Mouse (Mus musculus) liver, postnatal 0 days (tissue): ENCODE measurements around the gene Sem1. TPM values are rescaled to one million over a fixed set of nuclear protein-coding genes. Genes with fewer than 3 reads are reported as not detected.
"Not testable (repeated sequence)": the region's sequence is repeated elsewhere in the genome, so short reads cannot be mapped to it uniquely, and the experiment has no call there.

Experiments used
- ATAC-seq: fragments of 200-750 bp; cut with Nextera tagmentation; 2 replicates; pipeline ENCODE4 v1.8.0; 2017; ENCODE audit warnings: mild to moderate bottlenecking, moderate library complexity
- DNase-seq: peaks from one replicate; pipeline ENCODE4 v3.0.0-alpha.2; 2016
- H3K27ac ChIP-seq: fragments of 300-500 bp; sonication (generic); 2 replicates; pipeline ENCODE4 v1.5.1; 2014; ENCODE audit warnings: antibody characterized with exemption, moderate library complexity, mild to moderate bottlenecking, low read depth
- H3K27me3 ChIP-seq: fragments of 300-500 bp; sonication (generic); 2 replicates; pipeline ENCODE4 v1.6.1; 2014; ENCODE audit warnings: low read length, control low read depth, mixed read lengths; ENCODE audit not compliant: insufficient read depth
- H3K36me3 ChIP-seq: fragments of 300-500 bp; sonication (generic); replicated peaks from 2 replicates; pipeline ENCODE4 v1.6.1; 2014; ENCODE audit warnings: mild to moderate bottlenecking, control low read depth, low read length, moderate library complexity, mixed read lengths; ENCODE audit not compliant: insufficient read depth
- H3K4me1 ChIP-seq: fragments of 300-500 bp; sonication (generic); 2 replicates; pipeline ENCODE4 v1.6.1; 2014; ENCODE audit warnings: antibody characterized with exemption, mild to moderate bottlenecking, control low read depth; ENCODE audit not compliant: insufficient read depth
- H3K4me2 ChIP-seq: fragments of 300-500 bp; sonication (generic); 2 replicates; pipeline ENCODE4 v1.6.1; 2014; ENCODE audit warnings: low read depth, mild to moderate bottlenecking, low read length, moderate library complexity, mixed read lengths
- H3K4me3 ChIP-seq: fragments of 300-500 bp; sonication (generic); 2 replicates; pipeline ENCODE4 v1.5.1; 2014; ENCODE audit warnings: low read depth, low read length
- H3K9ac ChIP-seq: fragments of 300-500 bp; sonication (generic); replicated peaks from 2 replicates; pipeline ENCODE4 v1.6.1; 2014; ENCODE audit warnings: mild to moderate bottlenecking, moderate library complexity
- H3K9me3 ChIP-seq: fragments of 300-500 bp; sonication (generic); 2 replicates; pipeline ENCODE4 v1.6.1; 2016; ENCODE audit warnings: mild to moderate bottlenecking, control low read depth, low read length, mixed read lengths
- CTCF ChIP-seq: sonication (generic); IDR thresholded peaks from 2 replicates; pipeline ENCODE4 v1.5.1; 2016; ENCODE audit warnings: antibody characterized with exemption, low read depth
- WGBS: fragments of 180-500 bp; shearing (Covaris S2); extraction: QIAGEN DNeasy Blood & Tissue Kit; methylation state at CpG from one replicate; pipeline ENCODE4 v1.1.7; 2014; ENCODE audit not compliant: insufficient replicate concordance; 5-methylcytosine and 5-hydroxymethylcytosine counted together
- polyA plus RNA-seq: library from polyadenylated mRNA; unstranded; fragments of >200 nt; fragmentation: Nextera tagmentation; extraction: Ambion mirVana; gene quantifications from 2 replicates; pipeline ENCODE4 v1.2.1, GENCODE M21; 2015

Gene Sem1
- polyA plus RNA-seq, 1 experiment from 2014 or later = 139 TPM

GRCm38 (mm10) chr6:6536781-6537466, 41.5 kb downstream of the Sem1 start:
- WGBS = 83% methylated on average over 5 of the region's 5 CpGs
- Histone ChIP-seq H3K4me3 (no peak overlapping the region), H3K9me3 (no peaks in the 10 kb centered on the region), H3K36me3 (no peaks in the 10 kb centered on the region), H3K9ac (no peak overlapping the region), H3K27ac (no peak overlapping the region), H3K4me1 (no peaks in the 10 kb centered on the region), H3K4me2 (no peak overlapping the region), H3K27me3 (no peaks in the 10 kb centered on the region)
- DNase-seq (no peak), ATAC-seq (no peak)
- no peak for TF ChIP-seq CTCF

DNA sequence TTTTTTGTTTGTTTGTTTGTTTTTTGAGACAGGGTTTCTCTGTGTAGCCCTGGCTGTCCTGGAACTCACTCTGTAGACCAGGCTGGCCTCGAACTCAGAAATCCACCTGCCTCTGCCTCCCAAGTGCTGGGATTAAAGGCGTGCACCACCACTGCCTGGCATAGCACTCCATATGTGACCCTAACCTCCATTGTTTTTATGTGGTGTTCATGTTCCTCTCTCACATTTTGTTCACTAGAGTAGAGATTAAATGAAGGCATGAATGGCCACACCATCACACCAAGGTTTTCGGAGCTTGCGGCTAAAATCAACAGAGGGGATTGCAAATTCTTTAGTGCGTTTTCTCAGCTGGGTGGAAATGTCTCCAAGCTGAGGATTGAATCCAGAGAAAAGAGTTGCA, 42.1 kb downstream of the Sem1 start:
- not testable (repeated sequence) for H3K4me1 ChIP-seq, H3K4me2 ChIP-seq, H3K4me3 ChIP-seq, H3K27me3 ChIP-seq, ATAC-seq, DNase-seq, H3K9me3 ChIP-seq, H3K27ac ChIP-seq, H3K9ac ChIP-seq, H3K36me3 ChIP-seq
- WGBS = 81% methylated on average over 5 of the region's 5 CpGs
